Mouse (Mus musculus): ENCODE results near the gene Cbs. TPM values are rescaled to one million over a fixed set of nuclear protein-coding genes. Genes with fewer than 3 reads are reported as not detected.

The Cbs gene
- polyA plus RNA-seq, 1 experiment, result 1.2 TPM

- no peaks in the 10 kb centered on the region for H3K27me3 ChIP-seq (ENCODE audit: control insufficient read depth, insufficient read depth, low read length)
- no peak overlapping the region for H3K4me3 ChIP-seq (ENCODE audit: low read depth, low read length)
- H3K4me1 ChIP-seq (ENCODE audit: control insufficient read depth, insufficient read depth, insufficient read length, low read length), result no peaks in the 10 kb centered on the region
- no peak overlapping the region for H3K27ac ChIP-seq (ENCODE audit: insufficient read depth, low read depth, low read length)
- WGBS, result 72% methylated on average over 8 of the region's 8 CpGs
- no peak for TF ChIP-seq CTCF (IDR thresholded peaks at IDR 0.05; ENCODE audit: extremely low read depth, insufficient read length, insufficient replicate concordance, low read depth, low read length)
- no peak for TF ChIP-seq POLR2A (IDR thresholded peaks at IDR 0.05; ENCODE audit: low read depth, low read length)
- no peaks in the 10 kb centered on the region for H3K36me3 ChIP-seq (ENCODE audit: control insufficient read depth, insufficient read depth, low read length)
These were observed 34.7 kb upstream of the Cbs start for GRCm38 (mm10) chr17:31671698-31672097.

- Histone ChIP-seq H3K27me3 (ENCODE audit: control insufficient read depth, insufficient read depth, low read length) (no peaks in the 10 kb centered on the region), H3K4me1 (ENCODE audit: control insufficient read depth, insufficient read depth, insufficient read length, low read length) (no peaks in the 10 kb centered on the region), H3K36me3 (ENCODE audit: control insufficient read depth, insufficient read depth, low read length) (no peaks in the 10 kb centered on the region), H3K27ac (ENCODE audit: insufficient read depth, low read depth, low read length) (no peak overlapping the region), H3K4me3 (ENCODE audit: low read depth, low read length) (no peak overlapping the region)
- WGBS, result 75% methylated on average over 11 of the region's 11 CpGs
- TF ChIP-seq CTCF (IDR thresholded peaks at IDR 0.05; ENCODE audit: extremely low read depth, insufficient read length, insufficient replicate concordance, low read depth, low read length) (no peak), POLR2A (IDR thresholded peaks at IDR 0.05; ENCODE audit: low read depth, low read length) (no peak)
These were observed 33.1 kb upstream of the Cbs start for GRCm38 (mm10) chr17:31670163-31670562.

GRCm38 (mm10) chr17:31668306-31668705, 31.3 kb upstream of the Cbs start:
- no peak overlapping the region for H3K27ac ChIP-seq (ENCODE audit: insufficient read depth, low read depth, low read length)
- H3K4me1 ChIP-seq (ENCODE audit: control insufficient read depth, insufficient read depth, insufficient read length, low read length), result no peaks in the 10 kb centered on the region
- H3K36me3 ChIP-seq (ENCODE audit: control insufficient read depth, insufficient read depth, low read length), result no peaks in the 10 kb centered on the region
- WGBS, result 68% methylated on average over 9 of the region's 9 CpGs
- no peak overlapping the region for H3K4me3 ChIP-seq (ENCODE audit: low read depth, low read length)
- no peaks in the 10 kb centered on the region for H3K27me3 ChIP-seq (ENCODE audit: control insufficient read depth, insufficient read depth, low read length)
- TF ChIP-seq POLR2A (IDR thresholded peaks at IDR 0.05; ENCODE audit: low read depth, low read length), result no peak
- no peak for TF ChIP-seq CTCF (IDR thresholded peaks at IDR 0.05; ENCODE audit: extremely low read depth, insufficient read length, insufficient replicate concordance, low read depth, low read length)

- Histone ChIP-seq H3K4me1 (ENCODE audit: control insufficient read depth, insufficient read depth, insufficient read length, low read length) (no peaks in the 10 kb centered on the region), H3K4me3 (ENCODE audit: low read depth, low read length) (no peak overlapping the region), H3K36me3 (ENCODE audit: control insufficient read depth, insufficient read depth, low read length) (no peaks in the 10 kb centered on the region), H3K27ac (ENCODE audit: insufficient read depth, low read depth, low read length) (no peak overlapping the region), H3K27me3 (ENCODE audit: control insufficient read depth, insufficient read depth, low read length) (no peaks in the 10 kb centered on the region)
- 7% methylated on average over 4 of the region's 4 CpGs for WGBS
- TF ChIP-seq POLR2A (IDR thresholded peaks at IDR 0.05; ENCODE audit: low read depth, low read length) (no peak), CTCF (IDR thresholded peaks at IDR 0.05; ENCODE audit: extremely low read depth, insufficient read length, insufficient replicate concordance, low read depth, low read length) (peak; percentile 86)
These were observed 27.7 kb upstream of the Cbs start for GRCm38 (mm10) chr17:31664760-31665159.

GRCm38 (mm10) chr17:31662855-31663254, 25.8 kb upstream of the Cbs start:
- TF ChIP-seq POLR2A (IDR thresholded peaks at IDR 0.05; ENCODE audit: low read depth, low read length), result no peak
- no peak for TF ChIP-seq CTCF (IDR thresholded peaks at IDR 0.05; ENCODE audit: extremely low read depth, insufficient read length, insufficient replicate concordance, low read depth, low read length)
- H3K36me3 ChIP-seq (ENCODE audit: control insufficient read depth, insufficient read depth, low read length), result no peaks in the 10 kb centered on the region
- H3K27me3 ChIP-seq (ENCODE audit: control insufficient read depth, insufficient read depth, low read length), result no peaks in the 10 kb centered on the region
- H3K4me1 ChIP-seq (ENCODE audit: control insufficient read depth, insufficient read depth, insufficient read length, low read length), result no peaks in the 10 kb centered on the region
- H3K27ac ChIP-seq (ENCODE audit: insufficient read depth, low read depth, low read length), result no peak overlapping the region
- no peak overlapping the region for H3K4me3 ChIP-seq (ENCODE audit: low read depth, low read length)

GRCm38 (mm10) chr17:31660661-31661250, 23.7 kb upstream of the Cbs start:
- 33% methylated on average over 8 of the region's 8 CpGs for WGBS
- no peak overlapping the region for H3K4me3 ChIP-seq (ENCODE audit: low read depth, low read length)
- peaks cover 6% of the 10 kb centered on the region for H3K36me3 ChIP-seq (ENCODE audit: control insufficient read depth, insufficient read depth, low read length)
- H3K27me3 ChIP-seq (ENCODE audit: control insufficient read depth, insufficient read depth, low read length), result no peaks in the 10 kb centered on the region
- no peak overlapping the region for H3K27ac ChIP-seq (ENCODE audit: insufficient read depth, low read depth, low read length)
- TF ChIP-seq POLR2A (IDR thresholded peaks at IDR 0.05; ENCODE audit: low read depth, low read length) (no peak), CTCF (IDR thresholded peaks at IDR 0.05; ENCODE audit: extremely low read depth, insufficient read length, insufficient replicate concordance, low read depth, low read length) (no peak)
- peaks cover 12% of the 10 kb centered on the region; the same call in 1 of the 2 replicates for H3K4me1 ChIP-seq (ENCODE audit: control insufficient read depth, insufficient read depth, insufficient read length, low read length)

GRCm38 (mm10) chr17:31658468-31659185, 21.6 kb upstream of the Cbs start, which contains the start of gene U2af1:
TSS of gene U2af1 (minus strand) at chr17:31658892.
- peaks cover 18% of the 10 kb centered on the region for H3K36me3 ChIP-seq (ENCODE audit: control insufficient read depth, insufficient read depth, low read length)
- H3K4me3 ChIP-seq (ENCODE audit: low read depth, low read length), result peak within 1 kb of the TSS; percentile 80
- H3K27ac ChIP-seq (ENCODE audit: insufficient read depth, low read depth, low read length), result peak within 1 kb of the TSS; percentile 58
- no peaks in the 10 kb centered on the region for H3K27me3 ChIP-seq (ENCODE audit: control insufficient read depth, insufficient read depth, low read length)
- H3K4me1 ChIP-seq (ENCODE audit: control insufficient read depth, insufficient read depth, insufficient read length, low read length), result peaks cover 12% of the 10 kb centered on the region
- peak; percentile 52; the same call in 1 of the 2 replicates for TF ChIP-seq POLR2A (IDR thresholded peaks at IDR 0.05; ENCODE audit: low read depth, low read length)
- no peak for TF ChIP-seq CTCF (IDR thresholded peaks at IDR 0.05; ENCODE audit: extremely low read depth, insufficient read length, insufficient replicate concordance, low read depth, low read length)
- under 1% methylated on average over 77 of the region's 77 CpGs for WGBS

Measured in small intestine, adult 2 months (tissue).